Mouse (Mus musculus): ENCODE results near the gene Tcf15. TPM values are rescaled to one million over a fixed set of nuclear protein-coding genes. Genes with fewer than 3 reads are reported as not detected.

Gene Tcf15
- polyA plus RNA-seq, 1 experiment from 2014 or later = 41.0 TPM

DNA sequence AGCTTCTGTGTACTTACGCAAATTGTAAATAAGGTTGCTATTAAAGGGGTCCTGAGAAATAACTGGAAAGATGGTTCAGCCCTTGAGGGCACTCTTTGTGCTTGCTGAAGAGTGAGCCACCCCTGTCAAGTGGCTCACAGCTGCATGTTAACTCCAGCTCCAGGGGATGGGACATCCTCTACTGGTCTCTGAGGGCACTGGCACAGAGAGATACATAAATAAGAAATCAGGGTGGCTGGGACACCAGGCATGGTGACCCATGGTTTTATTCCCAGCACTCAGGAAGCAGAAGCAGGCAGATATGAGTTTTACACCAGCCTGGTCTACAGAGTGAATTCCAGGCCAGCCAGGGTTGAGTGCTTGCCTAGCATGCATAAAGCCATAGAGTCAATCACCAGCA, 26.0 kb downstream of the Tcf15 start:
- Histone ChIP-seq H3K36me3 (ENCODE audit: control insufficient read depth, insufficient read depth, low read length) (no peaks in the 10 kb centered on the region), H3K27ac (ENCODE audit: low read depth, low read length) (no peak overlapping the region), H3K4me2 (ENCODE audit: low read depth) (no peak overlapping the region), H3K4me3 (ENCODE audit: low read depth, low read length) (no peak overlapping the region), H3K27me3 (ENCODE audit: control insufficient read depth, insufficient read depth, low read length) (no peaks in the 10 kb centered on the region), H3K9ac (ENCODE audit: low read length) (no peak overlapping the region), H3K4me1 (ENCODE audit: control insufficient read depth, insufficient read depth, low read length) (0 out of 2 replicates have a peak, but pooled peaks cover 4% of the 10 kb centered on the region), H3K9me3 (ENCODE audit: control insufficient read depth, low read length) (no peaks in the 10 kb centered on the region)
- 90% methylated on average over 1 of the region's 1 CpGs for WGBS
- DNase-seq (ENCODE audit: low spot score) (no peak), ATAC-seq (ENCODE audit: insufficient read depth, low FRiP score, low TSS enrichment) (no peak)

GRCm38 (mm10) chr2:152174861-152175260, 31.5 kb downstream of the Tcf15 start:
- H3K4me3 ChIP-seq (ENCODE audit: low read depth, low read length) = no peak overlapping the region
- no peaks in the 10 kb centered on the region for H3K9me3 ChIP-seq (ENCODE audit: control insufficient read depth, low read length)
- no peak for DNase-seq (ENCODE audit: low spot score)
- WGBS = 96% methylated on average over 3 of the region's 3 CpGs
- no peaks in the 10 kb centered on the region for H3K36me3 ChIP-seq (ENCODE audit: control insufficient read depth, insufficient read depth, low read length)
- no peaks in the 10 kb centered on the region for H3K4me1 ChIP-seq (ENCODE audit: control insufficient read depth, insufficient read depth, low read length)
- H3K9ac ChIP-seq (ENCODE audit: low read length) = no peak overlapping the region
- no peak overlapping the region for H3K27ac ChIP-seq (ENCODE audit: low read depth, low read length)
- no peaks in the 10 kb centered on the region for H3K27me3 ChIP-seq (ENCODE audit: control insufficient read depth, insufficient read depth, low read length)
- H3K4me2 ChIP-seq (ENCODE audit: low read depth) = no peak overlapping the region
- no peak for ATAC-seq (ENCODE audit: insufficient read depth, low FRiP score, low TSS enrichment)

DNA sequence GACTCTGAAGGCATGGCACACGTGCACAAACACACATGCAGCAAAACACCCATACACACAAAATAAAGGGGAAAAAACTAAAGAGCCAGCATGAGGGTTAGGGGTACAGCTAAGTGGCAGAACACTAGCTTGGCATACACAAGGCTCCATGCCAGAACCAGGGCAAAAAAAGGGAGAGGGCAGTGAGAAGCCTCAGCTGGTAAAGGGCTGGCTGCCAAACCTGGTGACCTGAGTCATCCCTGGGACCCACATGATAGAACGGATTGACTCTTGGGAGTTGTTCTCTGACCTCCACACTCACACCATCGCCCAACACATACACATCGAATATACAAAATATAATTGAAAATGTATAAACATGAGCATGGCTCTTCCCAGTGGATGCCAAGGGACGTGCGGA, 33.3 kb downstream of the Tcf15 start:
- H3K27ac ChIP-seq (ENCODE audit: low read depth, low read length) = no peak overlapping the region
- no peak overlapping the region for H3K4me3 ChIP-seq (ENCODE audit: low read depth, low read length)
- H3K27me3 ChIP-seq (ENCODE audit: control insufficient read depth, insufficient read depth, low read length) = no peaks in the 10 kb centered on the region
- no peak for DNase-seq (ENCODE audit: low spot score)
- H3K36me3 ChIP-seq (ENCODE audit: control insufficient read depth, insufficient read depth, low read length) = no peaks in the 10 kb centered on the region
- ATAC-seq (ENCODE audit: insufficient read depth, low FRiP score, low TSS enrichment) = no peak
- no peaks in the 10 kb centered on the region; the same call in 1 of the 2 replicates for H3K4me1 ChIP-seq (ENCODE audit: control insufficient read depth, insufficient read depth, low read length)
- no peak overlapping the region for H3K4me2 ChIP-seq (ENCODE audit: low read depth)
- H3K9me3 ChIP-seq (ENCODE audit: control insufficient read depth, low read length) = no peaks in the 10 kb centered on the region
- no peak overlapping the region for H3K9ac ChIP-seq (ENCODE audit: low read length)
- 82% methylated on average over 6 of the region's 6 CpGs for WGBS

DNA sequence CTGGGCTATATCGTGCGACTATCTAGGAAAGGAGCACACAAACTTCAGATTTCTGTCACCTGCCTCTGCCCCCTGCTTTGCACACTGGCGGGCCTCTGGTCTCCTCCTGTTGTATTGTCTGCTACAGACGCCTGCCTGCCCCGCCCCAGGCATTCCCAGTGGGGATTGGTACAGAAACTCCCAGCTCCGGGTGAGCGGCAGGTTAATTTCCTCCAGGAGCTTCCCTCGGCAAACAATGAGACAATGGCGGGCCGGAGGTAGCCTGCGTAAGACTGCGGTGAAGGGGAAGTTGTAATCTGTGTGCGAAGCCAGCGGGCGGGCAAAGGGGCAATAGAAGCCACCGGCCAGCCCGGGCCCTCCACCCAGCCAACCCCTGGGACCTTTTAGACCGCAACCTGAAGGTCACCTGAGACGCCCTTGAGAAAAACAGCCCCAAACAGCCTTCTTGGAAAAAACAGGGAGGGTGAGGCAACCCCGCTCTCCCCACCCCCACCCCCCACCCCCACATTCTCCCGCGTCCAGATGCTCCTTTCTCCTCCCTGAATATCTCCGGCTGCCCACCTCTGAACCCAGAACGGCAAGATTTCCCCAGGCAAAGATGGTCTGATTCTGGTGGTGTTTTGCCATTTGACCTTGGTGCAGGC, 33.9 kb downstream of the Tcf15 start:
- no peaks in the 10 kb centered on the region for H3K9me3 ChIP-seq (ENCODE audit: control insufficient read depth, low read length)
- no peaks in the 10 kb centered on the region; the same call in 1 of the 2 replicates for H3K4me1 ChIP-seq (ENCODE audit: control insufficient read depth, insufficient read depth, low read length)
- no peak overlapping the region for H3K27ac ChIP-seq (ENCODE audit: low read depth, low read length)
- H3K4me3 ChIP-seq (ENCODE audit: low read depth, low read length) = no peak overlapping the region
- 13% methylated on average over 23 of the region's 24 CpGs for WGBS
- ATAC-seq (ENCODE audit: insufficient read depth, low FRiP score, low TSS enrichment) (no peak; the same call in 1 of the 2 replicates), DNase-seq (ENCODE audit: low spot score) (peak; percentile 51)
- H3K27me3 ChIP-seq (ENCODE audit: control insufficient read depth, insufficient read depth, low read length) = no peaks in the 10 kb centered on the region
- no peaks in the 10 kb centered on the region for H3K36me3 ChIP-seq (ENCODE audit: control insufficient read depth, insufficient read depth, low read length)
- H3K4me2 ChIP-seq (ENCODE audit: low read depth) = peak overlapping the region; percentile 33
- peak overlapping the region; percentile 42; the same call in 1 of the 2 replicates for H3K9ac ChIP-seq (ENCODE audit: low read length)

DNA sequence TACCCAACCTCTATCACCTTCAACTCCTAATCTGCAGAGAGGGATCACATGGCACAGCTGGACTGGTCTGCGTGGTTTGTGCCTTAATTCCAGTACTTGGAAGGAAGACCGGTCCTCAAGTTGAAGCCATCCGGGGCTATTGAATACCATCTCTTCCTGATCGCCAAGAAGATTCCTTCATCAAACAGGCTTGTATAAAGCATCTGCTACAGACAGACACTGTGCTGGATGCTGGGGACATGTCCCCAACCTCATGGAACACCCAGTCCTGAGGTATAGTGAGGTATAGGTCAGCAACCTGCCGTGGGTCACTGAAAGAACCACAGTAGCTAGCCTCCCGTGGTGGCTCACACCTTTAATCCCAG, 34.4 kb downstream of the Tcf15 start:
- Histone ChIP-seq H3K27ac (ENCODE audit: low read depth, low read length) (no peak overlapping the region), H3K9me3 (ENCODE audit: control insufficient read depth, low read length) (no peaks in the 10 kb centered on the region), H3K27me3 (ENCODE audit: control insufficient read depth, insufficient read depth, low read length) (no peaks in the 10 kb centered on the region), H3K4me3 (ENCODE audit: low read depth, low read length) (no peak overlapping the region), H3K4me1 (ENCODE audit: control insufficient read depth, insufficient read depth, low read length) (no peaks in the 10 kb centered on the region; the same call in 1 of the 2 replicates), H3K9ac (ENCODE audit: low read length) (no peak overlapping the region), H3K4me2 (ENCODE audit: low read depth) (no peak overlapping the region), H3K36me3 (ENCODE audit: control insufficient read depth, insufficient read depth, low read length) (no peaks in the 10 kb centered on the region)
- 74% methylated on average over 6 of the region's 6 CpGs for WGBS
- ATAC-seq (ENCODE audit: insufficient read depth, low FRiP score, low TSS enrichment) = no peak
- DNase-seq (ENCODE audit: low spot score) = no peak

DNA sequence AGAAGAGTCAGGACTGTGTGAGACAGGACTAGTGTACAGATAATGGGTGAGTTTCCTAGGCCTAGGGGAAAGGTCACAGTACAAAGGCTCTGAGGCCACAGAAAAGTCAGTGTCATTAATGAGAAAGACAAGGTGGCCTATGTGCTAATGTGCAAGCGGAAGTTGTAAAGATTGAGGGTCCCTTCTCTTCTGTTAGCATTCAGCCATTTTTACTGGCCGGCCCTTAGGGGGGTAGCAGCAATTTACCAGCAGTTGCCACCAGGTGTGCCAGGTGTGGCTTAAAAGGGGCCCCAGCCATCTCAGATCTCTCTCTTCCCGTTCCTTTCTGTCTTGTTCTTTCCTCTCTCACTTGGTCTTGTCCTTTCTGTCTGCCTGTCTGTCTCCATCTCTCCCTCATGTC, 35.0 kb downstream of the Tcf15 start:
- ATAC-seq (ENCODE audit: insufficient read depth, low FRiP score, low TSS enrichment) (no peak), DNase-seq (ENCODE audit: low spot score) (no peak)
- H3K4me1 ChIP-seq (ENCODE audit: control insufficient read depth, insufficient read depth, low read length) = no peaks in the 10 kb centered on the region; the same call in 1 of the 2 replicates
- no peak overlapping the region for H3K9ac ChIP-seq (ENCODE audit: low read length)
- H3K9me3 ChIP-seq (ENCODE audit: control insufficient read depth, low read length) = no peaks in the 10 kb centered on the region
- no peak overlapping the region for H3K4me2 ChIP-seq (ENCODE audit: low read depth)
- no peaks in the 10 kb centered on the region for H3K36me3 ChIP-seq (ENCODE audit: control insufficient read depth, insufficient read depth, low read length)
- no peak overlapping the region for H3K27ac ChIP-seq (ENCODE audit: low read depth, low read length)
- no peaks in the 10 kb centered on the region for H3K27me3 ChIP-seq (ENCODE audit: control insufficient read depth, insufficient read depth, low read length)
- no peak overlapping the region for H3K4me3 ChIP-seq (ENCODE audit: low read depth, low read length)
- 75% methylated on average over 3 of the region's 3 CpGs for WGBS

- no peaks in the 10 kb centered on the region for H3K27me3 ChIP-seq (ENCODE audit: control insufficient read depth, insufficient read depth, low read length)
- H3K9ac ChIP-seq (ENCODE audit: low read length) = no peak overlapping the region
- ATAC-seq (ENCODE audit: insufficient read depth, low FRiP score, low TSS enrichment) (no peak), DNase-seq (ENCODE audit: low spot score) (no peak)
- no peaks in the 10 kb centered on the region for H3K36me3 ChIP-seq (ENCODE audit: control insufficient read depth, insufficient read depth, low read length)
- no peaks in the 10 kb centered on the region for H3K9me3 ChIP-seq (ENCODE audit: control insufficient read depth, low read length)
- no peak overlapping the region for H3K27ac ChIP-seq (ENCODE audit: low read depth, low read length)
- no peak overlapping the region for H3K4me2 ChIP-seq (ENCODE audit: low read depth)
- no peaks in the 10 kb centered on the region; the same call in 1 of the 2 replicates for H3K4me1 ChIP-seq (ENCODE audit: control insufficient read depth, insufficient read depth, low read length)
- no peak overlapping the region for H3K4me3 ChIP-seq (ENCODE audit: low read depth, low read length)
- 79% methylated on average over 2 of the region's 2 CpGs for WGBS
Observed at GRCm38 (mm10) chr2:152179301-152179700, 35.9 kb downstream of the Tcf15 start.

DNA sequence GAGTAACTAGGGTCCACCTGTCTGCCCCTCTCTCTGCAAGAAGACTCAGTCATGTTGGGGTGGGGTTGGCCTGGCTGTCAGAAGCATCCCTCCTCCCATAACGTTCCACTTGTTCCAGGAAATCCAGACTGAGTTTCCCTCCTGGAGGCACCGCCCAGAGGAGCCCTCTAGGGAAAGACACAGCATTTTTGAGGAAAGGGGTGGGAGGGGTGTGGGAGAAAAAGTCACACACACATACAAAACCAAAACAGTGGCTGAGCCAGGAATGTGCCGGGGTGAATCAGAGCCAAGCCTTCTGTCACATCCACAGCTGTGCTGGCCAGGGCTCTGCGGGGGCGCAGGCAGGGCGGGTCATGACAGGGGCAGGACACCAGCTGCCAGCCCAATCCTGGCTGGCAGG, 37.0 kb downstream of the Tcf15 start:
- Histone ChIP-seq H3K27ac (ENCODE audit: low read depth, low read length) (no peak overlapping the region), H3K4me2 (ENCODE audit: low read depth) (no peak overlapping the region), H3K27me3 (ENCODE audit: control insufficient read depth, insufficient read depth, low read length) (no peaks in the 10 kb centered on the region), H3K4me1 (ENCODE audit: control insufficient read depth, insufficient read depth, low read length) (no peaks in the 10 kb centered on the region; the same call in 1 of the 2 replicates), H3K36me3 (ENCODE audit: control insufficient read depth, insufficient read depth, low read length) (no peaks in the 10 kb centered on the region), H3K9me3 (ENCODE audit: control insufficient read depth, low read length) (no peaks in the 10 kb centered on the region), H3K4me3 (ENCODE audit: low read depth, low read length) (no peak overlapping the region), H3K9ac (ENCODE audit: low read length) (no peak overlapping the region)
- ATAC-seq (ENCODE audit: insufficient read depth, low FRiP score, low TSS enrichment) (no peak), DNase-seq (ENCODE audit: low spot score) (no peak)
- 51% methylated on average over 6 of the region's 6 CpGs for WGBS

- ATAC-seq (ENCODE audit: insufficient read depth, low FRiP score, low TSS enrichment) (no peak), DNase-seq (ENCODE audit: low spot score) (no peak)
- no peaks in the 10 kb centered on the region for H3K9me3 ChIP-seq (ENCODE audit: control insufficient read depth, low read length)
- H3K4me2 ChIP-seq (ENCODE audit: low read depth) = no peak overlapping the region
- no peaks in the 10 kb centered on the region for H3K36me3 ChIP-seq (ENCODE audit: control insufficient read depth, insufficient read depth, low read length)
- H3K9ac ChIP-seq (ENCODE audit: low read length) = no peak overlapping the region
- H3K4me3 ChIP-seq (ENCODE audit: low read depth, low read length) = no peak overlapping the region
- H3K4me1 ChIP-seq (ENCODE audit: control insufficient read depth, insufficient read depth, low read length) = 0 out of 2 replicates have a peak, but pooled peaks cover 3% of the 10 kb centered on the region
- H3K27ac ChIP-seq (ENCODE audit: low read depth, low read length) = no peak overlapping the region
- WGBS = 88% methylated on average over 5 of the region's 5 CpGs
- no peaks in the 10 kb centered on the region for H3K27me3 ChIP-seq (ENCODE audit: control insufficient read depth, insufficient read depth, low read length)
Observed at GRCm38 (mm10) chr2:152187132-152187531, 43.8 kb downstream of the Tcf15 start.
